Mouse (Mus musculus): Measurements from ENCODE around the gene Gm8926. TPM values are rescaled to one million over a fixed set of nuclear protein-coding genes. Genes with fewer than 3 reads are reported as not detected.
"Not testable (repeated sequence)": the region's sequence is repeated elsewhere in the genome, so short reads cannot be mapped to it uniquely, and the experiment has no call there.

Gm8926 gene
- not detected in 2 replicates for polyA plus RNA-seq (2015; fragmentation: Nextera tagmentation; extraction: Ambion mirVana)

DNA sequence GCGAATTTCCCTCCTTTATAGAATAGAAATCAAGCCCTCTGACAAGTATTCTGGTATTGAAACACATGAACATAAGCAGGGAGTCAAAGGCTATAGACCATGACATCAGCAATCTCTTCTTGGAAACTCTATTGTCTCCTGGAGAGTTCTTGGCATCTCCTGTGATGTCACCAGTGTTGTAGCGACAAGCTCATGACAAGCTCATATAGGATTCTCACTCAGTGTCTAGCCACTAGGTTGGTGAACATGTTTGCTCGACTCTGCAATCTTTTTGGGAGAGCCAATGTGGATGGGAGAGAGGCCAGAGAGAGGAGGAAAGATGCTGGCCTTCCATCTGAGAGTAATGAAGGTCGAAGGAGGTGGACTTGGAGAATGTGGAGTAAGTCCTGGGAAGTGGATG lies at the start of gene Gm8926:
Gm8926 (plus strand) TSS at position 301 of the 400 bp plus-strand sequence.
- 90% methylated on average over 1 of the region's 4 CpGs for WGBS
- H3K27me3 ChIP-seq; H3K4me2 ChIP-seq (replicated peaks); H3K27ac ChIP-seq; H3K4me3 ChIP-seq; H3K9me3 ChIP-seq; H3K9ac ChIP-seq; H3K4me1 ChIP-seq; ATAC-seq (ENCODE audit: low FRiP score, low read depth); H3K36me3 ChIP-seq: not testable (repeated sequence)

Other genes starting within 250 kb of the Gm8926 start
- not detected in 2 replicates for gene Gm6460, start 175.6 kb upstream of the Gm8926 start, polyA plus RNA-seq (2015; fragmentation: Nextera tagmentation; extraction: Ambion mirVana)
- not detected in 2 replicates for gene Gm8922, start 88.6 kb upstream of the Gm8926 start, polyA plus RNA-seq (2015; fragmentation: Nextera tagmentation; extraction: Ambion mirVana)
- gene Gm6465, start 75.0 kb downstream of the Gm8926 start, polyA plus RNA-seq (2015; fragmentation: Nextera tagmentation; extraction: Ambion mirVana) = not detected in 2 replicates
- not detected in 2 replicates for gene 4933402N22Rik, start 147.5 kb downstream of the Gm8926 start, polyA plus RNA-seq (2015; fragmentation: Nextera tagmentation; extraction: Ambion mirVana)